Mouse (Mus musculus) v-Abl transformed pro-B cells (cell line): ENCODE results near the gene Alpk1.

Experiments
- in situ Hi-C, 2 experiments: fragments of 400-800 bp; cut with MboI; formaldehyde crosslinking; loops; one replicate each; pipeline ENCODE4 v1.15.1; 2025; ENCODE audit not compliant: unreplicated experiment in 2 of 2

Alpk1 gene

GRCm38 (mm10) chr3:127639875-127640761 lies 140.2 kb downstream of the Alpk1 start:
- in situ Hi-C loops = loop anchor here in 1 of 2 experiments (5.0 kb wide), 1 partner anchor 107 kb away; no protein-coding TSS in a partner anchor

DNA sequence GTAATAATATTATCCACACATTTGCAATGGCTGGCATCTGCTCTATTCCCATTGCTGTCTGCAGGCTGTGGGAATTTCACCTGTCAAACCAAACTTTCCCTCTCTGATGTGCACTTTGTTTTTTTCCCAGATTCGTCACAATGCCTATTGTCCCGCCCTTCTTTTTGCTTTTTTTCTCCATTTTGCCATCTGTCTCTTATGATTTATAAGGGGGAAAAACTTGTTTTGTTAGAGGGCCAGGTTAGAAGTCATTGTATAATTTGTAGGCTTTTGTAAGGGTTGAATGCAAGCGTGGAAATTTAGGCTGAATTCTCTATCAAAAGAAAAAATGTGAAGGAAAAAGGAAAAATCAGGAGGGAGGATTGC lies 145.4 kb downstream of the Alpk1 start:
- in situ Hi-C loops = loop anchor here in 1 of 2 experiments (5.0 kb wide), 1 partner anchor 312 kb away; no protein-coding TSS in a partner anchor

DNA sequence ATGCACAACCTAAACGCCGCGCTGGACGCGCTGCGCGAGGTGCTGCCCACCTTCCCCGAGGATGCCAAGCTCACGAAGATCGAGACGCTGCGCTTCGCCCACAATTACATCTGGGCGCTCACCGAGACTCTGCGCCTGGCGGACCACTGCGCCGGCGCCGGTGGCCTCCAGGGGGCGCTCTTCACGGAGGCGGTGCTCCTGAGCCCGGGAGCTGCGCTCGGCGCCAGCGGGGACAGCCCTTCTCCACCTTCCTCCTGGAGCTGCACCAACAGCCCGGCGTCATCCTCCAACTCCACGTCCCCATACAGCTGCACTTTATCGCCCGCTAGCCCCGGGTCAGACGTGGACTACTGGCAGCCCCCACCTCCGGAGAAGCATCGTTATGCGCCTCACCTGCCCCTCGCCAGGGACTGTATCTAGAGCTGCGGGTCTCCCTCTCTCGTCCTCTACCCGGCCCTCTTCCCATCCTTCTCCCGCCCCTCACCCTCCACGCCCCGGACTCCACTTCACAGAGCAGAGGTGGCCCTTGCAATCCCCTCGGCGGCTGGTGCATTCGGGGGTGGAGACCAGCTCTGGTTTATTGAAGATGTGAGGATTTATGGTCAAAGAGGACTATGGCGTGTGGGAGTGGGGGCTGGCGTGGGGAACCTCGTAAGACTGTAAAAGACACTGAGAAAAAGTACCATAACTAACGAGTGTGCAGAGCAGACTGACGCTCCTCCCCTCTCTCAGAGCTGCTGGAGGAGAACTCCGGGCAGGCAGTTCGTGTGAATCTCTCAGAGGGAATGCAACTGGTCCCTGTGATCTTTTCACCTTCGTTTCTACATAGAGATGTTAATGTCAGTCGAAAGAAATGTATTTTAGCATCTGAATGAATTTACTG lies 146.0 kb downstream of the Alpk1 start:
- in situ Hi-C loops = loop anchor here in 1 of 2 experiments (5.0 kb wide), 1 partner anchor 313 kb away; no protein-coding TSS in a partner anchor

DNA sequence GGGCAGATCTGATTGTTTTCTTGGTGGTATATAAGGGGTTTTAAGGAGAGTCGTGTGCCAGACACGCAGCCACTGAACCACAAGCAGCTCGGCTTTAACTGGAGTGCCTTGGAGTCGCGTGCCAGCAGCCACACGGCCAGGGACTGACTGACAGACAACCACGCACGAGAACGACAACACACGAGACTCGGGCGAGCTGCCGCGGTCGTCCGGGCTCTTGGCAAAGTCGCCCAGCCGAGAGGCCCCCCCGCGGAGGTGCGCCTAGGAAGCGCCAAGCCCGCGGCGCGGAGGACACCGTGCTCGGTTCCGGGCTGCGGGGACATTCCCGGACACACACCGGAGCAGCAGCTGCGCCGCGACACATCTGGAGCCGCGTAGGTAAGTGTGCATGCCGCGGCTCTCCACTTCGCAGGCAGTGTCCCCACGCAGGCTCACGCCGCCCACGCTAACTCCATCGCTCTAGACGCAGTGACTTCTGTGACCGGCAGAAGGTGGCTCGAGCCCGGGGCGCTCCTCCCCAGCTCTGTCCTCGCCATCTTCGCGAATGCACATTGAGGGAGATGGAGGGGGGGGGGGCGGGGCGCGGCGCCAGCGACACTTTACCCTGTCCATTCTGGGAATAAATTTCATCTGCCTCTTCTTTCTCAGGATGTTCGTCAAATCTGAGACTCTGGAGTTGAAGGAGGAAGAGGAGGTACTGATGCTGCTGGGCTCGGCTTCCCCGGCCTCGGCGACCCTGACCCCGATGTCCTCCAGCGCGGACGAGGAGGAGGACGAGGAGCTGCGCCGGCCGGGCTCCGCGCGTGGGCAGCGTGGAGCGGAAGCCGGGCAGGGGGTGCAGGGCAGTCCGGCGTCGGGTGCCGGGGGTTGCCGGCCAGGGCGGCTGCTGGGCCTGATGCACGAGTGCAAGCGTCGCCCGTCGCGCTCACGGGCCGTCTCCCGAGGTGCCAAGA lies 147.0 kb downstream of the Alpk1 start, which contains the start of gene Neurog2:
Neurog2 (plus strand) TSS at position 56 of the 953 bp plus-strand sequence.
- in situ Hi-C loops = loop anchor here in 1 of 2 experiments (5.0 kb wide), 1 partner anchor 314 kb away; no protein-coding TSS in a partner anchor

DNA sequence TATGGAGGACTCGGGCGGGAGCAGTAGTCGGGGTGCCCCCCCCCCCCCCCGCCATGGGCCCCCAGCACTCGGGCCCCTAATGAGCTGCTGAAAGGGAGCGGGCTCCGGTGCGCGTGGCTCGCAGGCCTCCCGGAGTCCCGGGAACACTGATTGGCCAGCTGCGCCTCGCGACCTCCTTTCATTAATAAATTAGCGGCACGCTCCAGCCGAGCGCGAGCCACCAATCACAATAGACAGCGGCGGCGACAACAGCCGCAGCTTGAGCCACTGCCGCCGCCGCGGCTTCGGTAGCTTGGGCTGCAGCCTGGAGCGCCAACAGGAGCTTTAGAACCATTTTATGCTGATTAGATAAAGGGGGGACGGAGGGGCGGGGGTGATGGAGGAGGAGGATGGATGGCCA lies 147.8 kb downstream of the Alpk1 start:
- in situ Hi-C loops = loop anchor here in 1 of 2 experiments (5.0 kb wide), 1 partner anchor 315 kb away; no protein-coding TSS in a partner anchor

- in situ Hi-C loops = loop anchor here in 1 of 2 experiments (5.0 kb wide), 1 partner anchor 316 kb away; no protein-coding TSS in a partner anchor
Measured at GRCm38 (mm10) chr3:127631582-127631981, 148.7 kb downstream of the Alpk1 start.

DNA sequence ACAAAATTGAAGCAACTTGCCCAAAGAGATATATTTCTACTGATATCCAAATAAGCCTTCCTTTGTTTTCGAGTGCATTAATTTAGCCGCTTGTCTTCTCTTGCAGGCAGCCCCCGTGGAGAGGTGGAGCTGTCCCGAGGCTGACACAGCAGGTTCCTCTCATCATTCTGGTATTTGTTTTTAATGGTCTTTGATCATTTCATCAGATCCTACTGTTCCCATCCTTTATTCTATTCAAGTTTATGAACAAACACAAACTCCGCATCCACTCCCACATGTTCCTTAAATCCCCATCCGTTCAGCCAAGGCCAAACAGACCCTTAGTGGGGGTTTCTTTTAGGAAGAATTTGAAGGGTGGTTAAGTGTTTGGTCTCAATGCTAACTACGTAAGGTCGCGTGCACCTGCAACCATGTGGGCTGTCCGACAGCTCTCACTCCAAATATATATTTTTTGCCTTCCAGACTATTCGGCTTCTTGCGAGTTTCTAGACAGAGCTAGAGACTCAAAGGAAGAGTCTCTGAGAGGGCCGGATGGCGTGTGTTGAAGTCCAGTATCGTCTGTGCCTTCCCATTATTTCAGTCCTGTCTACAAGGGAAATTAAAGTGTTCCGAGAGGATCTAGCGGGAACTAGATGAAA lies 149.5 kb downstream of the Alpk1 start:
- in situ Hi-C loops = loop anchor here in 1 of 2 experiments (5.0 kb wide), 1 partner anchor 316 kb away; no protein-coding TSS in a partner anchor

DNA sequence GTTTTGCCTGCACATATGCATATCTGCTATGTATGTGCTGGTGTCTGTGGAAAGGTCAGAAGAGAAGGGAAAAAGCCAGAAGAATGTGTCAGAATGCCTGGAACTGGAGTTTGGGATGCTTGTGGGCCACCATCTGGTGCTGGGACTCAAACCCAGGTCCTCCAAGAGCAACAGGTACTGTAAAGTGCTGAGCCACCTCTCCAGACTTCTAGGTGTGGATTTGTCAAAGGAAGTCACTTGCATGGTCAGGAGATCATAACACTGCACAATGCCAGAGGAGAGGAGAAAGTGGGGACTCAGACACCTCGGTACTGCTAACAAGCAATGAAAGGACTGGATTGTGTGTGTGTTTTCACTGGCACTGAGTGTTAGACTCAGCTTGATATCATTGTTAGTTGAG lies 150.1 kb downstream of the Alpk1 start:
- in situ Hi-C loops = loop anchor here in 1 of 2 experiments (5.0 kb wide), 1 partner anchor 317 kb away; no protein-coding TSS in a partner anchor

GRCm38 (mm10) chr3:127628311-127629184 lies 151.8 kb downstream of the Alpk1 start:
- in situ Hi-C loops = loop anchor here (5.0 to 10.0 kb wide), 3 partner anchors 126 to 706 kb away; no protein-coding TSS in a partner anchor

- in situ Hi-C loops = loop anchor here (5.0 to 10.0 kb wide), 3 partner anchors 127 to 707 kb away; no protein-coding TSS in a partner anchor
Measured at GRCm38 (mm10) chr3:127627956-127628310, 152.4 kb downstream of the Alpk1 start.

GRCm38 (mm10) chr3:127627151-127627955 lies 153.0 kb downstream of the Alpk1 start:
- in situ Hi-C loops = loop anchor here (5.0 to 10.0 kb wide), 3 partner anchors 127 to 707 kb away; no protein-coding TSS in a partner anchor

GRCm38 (mm10) chr3:127626524-127626923 lies 153.8 kb downstream of the Alpk1 start:
- in situ Hi-C loops = loop anchor here (5.0 to 10.0 kb wide), 3 partner anchors 128 to 708 kb away; no protein-coding TSS in a partner anchor

- in situ Hi-C loops = loop anchor here (5.0 to 10.0 kb wide), 3 partner anchors 129 to 709 kb away; no protein-coding TSS in a partner anchor
Measured at GRCm38 (mm10) chr3:127625701-127626399, 154.5 kb downstream of the Alpk1 start.

- in situ Hi-C loops = loop anchor here (5.0 to 10.0 kb wide), 3 partner anchors 130 to 710 kb away; no protein-coding TSS in a partner anchor
Measured at GRCm38 (mm10) chr3:127625296-127625695, 155.0 kb downstream of the Alpk1 start.
